Mouse (Mus musculus) intestine, postnatal 0 days (tissue): ENCODE measurements at regions not wholly inside any gene's neighbourhood (a gene's known extent, or its start where the extent isn't known, plus 50 kb on each side); places are given as distances from the start of the nearest gene placed in this dataset.

ENCODE experiments used
- ATAC-seq: fragments of 200-750 bp; cut with Nextera tagmentation; 2 replicates; pipeline ENCODE4 v1.8.0; 2017; ENCODE audit warnings: mild to moderate bottlenecking, moderate TSS enrichment, moderate library complexity
- H3K27ac ChIP-seq: fragments of 300-500 bp; sonication (generic); 2 replicates; pipeline ENCODE4 v1.5.1; 2014; ENCODE audit warnings: mild to moderate bottlenecking, low read depth, low read length, moderate library complexity
- H3K27me3 ChIP-seq: fragments of 300-500 bp; sonication (generic); replicated peaks from 2 replicates; pipeline ENCODE4 v1.6.1; 2014; ENCODE audit warnings: low read length, mixed read lengths; ENCODE audit not compliant: control insufficient read depth, insufficient read depth
- H3K36me3 ChIP-seq: fragments of 300-500 bp; sonication (generic); 2 replicates; pipeline ENCODE4 v1.6.1; 2014; ENCODE audit warnings: mild to moderate bottlenecking, moderate library complexity; ENCODE audit not compliant: control insufficient read depth, insufficient read depth
- H3K4me1 ChIP-seq: fragments of 300-500 bp; sonication (generic); replicated peaks from 2 replicates; pipeline ENCODE4 v1.6.1; 2014; ENCODE audit warnings: antibody characterized with exemption, low read length, mixed read lengths; ENCODE audit not compliant: control insufficient read depth, insufficient read depth
- H3K4me2 ChIP-seq: fragments of 300-500 bp; sonication (generic); replicated peaks from 2 replicates; pipeline ENCODE4 v1.6.1; 2014; ENCODE audit warnings: low read depth, mild to moderate bottlenecking, moderate library complexity
- H3K4me3 ChIP-seq: fragments of 300-500 bp; sonication (generic); 2 replicates; pipeline ENCODE4 v1.5.1; 2014; ENCODE audit warnings: low read depth, low read length
- H3K9ac ChIP-seq: fragments of 300-500 bp; sonication (generic); 2 replicates; pipeline ENCODE4 v1.6.1; 2014; ENCODE audit warnings: mild to moderate bottlenecking, low read depth, low read length
- H3K9me3 ChIP-seq: fragments of 300-500 bp; sonication (generic); 2 replicates; pipeline ENCODE4 v1.6.1; 2016; ENCODE audit warnings: mixed run types; ENCODE audit not compliant: control insufficient read depth
- CTCF ChIP-seq: sonication (generic); IDR thresholded peaks from 2 replicates; pipeline ENCODE4 v1.5.1; 2016; ENCODE audit warnings: low read depth, mild to moderate bottlenecking, control low read depth, antibody characterized with exemption, moderate library complexity
- WGBS: fragments of 180-500 bp; shearing (Covaris S2); extraction: QIAGEN DNeasy Blood & Tissue Kit; methylation state at CpG from one replicate; pipeline ENCODE4 v1.1.7; 2014; 5-methylcytosine and 5-hydroxymethylcytosine counted together

GRCm38 (mm10) chr9:83283249-83283648 lies 136.8 kb upstream of the Hmgn3 start:
- H3K36me3 ChIP-seq: no peaks in the 10 kb centered on the region
- H3K4me2 ChIP-seq: no peak overlapping the region
- no peaks in the 10 kb centered on the region for H3K4me1 ChIP-seq
- ATAC-seq: no peak
- no peaks in the 10 kb centered on the region for H3K27me3 ChIP-seq
- no peak overlapping the region for H3K27ac ChIP-seq
- H3K9me3 ChIP-seq: no peaks in the 10 kb centered on the region
- H3K9ac ChIP-seq: no peak overlapping the region
- whole genome bisulfite sequencing: 52% methylated on average over 8 of the region's 8 CpGs
- no peak for TF ChIP-seq CTCF
- H3K4me3 ChIP-seq: no peak overlapping the region

GRCm38 (mm10) chr9:83277791-83278190 lies 131.3 kb upstream of the Hmgn3 start:
- H3K9me3 ChIP-seq: no peaks in the 10 kb centered on the region
- ATAC-seq: no peak
- no peak for TF ChIP-seq CTCF
- WGBS: 71% methylated on average over 5 of the region's 5 CpGs
- no peak overlapping the region for H3K9ac ChIP-seq
- H3K4me2 ChIP-seq: no peak overlapping the region
- H3K4me1 ChIP-seq: no peaks in the 10 kb centered on the region
- H3K36me3 ChIP-seq: no peaks in the 10 kb centered on the region
- no peak overlapping the region for H3K4me3 ChIP-seq
- no peak overlapping the region for H3K27ac ChIP-seq
- H3K27me3 ChIP-seq: no peaks in the 10 kb centered on the region

GRCm38 (mm10) chr9:83277356-83277755 lies 130.9 kb upstream of the Hmgn3 start:
- Histone ChIP-seq H3K4me1 (no peaks in the 10 kb centered on the region), H3K4me2 (no peak overlapping the region), H3K9me3 (no peaks in the 10 kb centered on the region), H3K27me3 (no peaks in the 10 kb centered on the region), H3K9ac (no peak overlapping the region), H3K36me3 (no peaks in the 10 kb centered on the region), H3K27ac (no peak overlapping the region), H3K4me3 (no peak overlapping the region)
- no peak for ATAC-seq
- 88% methylated on average over 5 of the region's 5 CpGs for WGBS
- no peak for TF ChIP-seq CTCF

- Histone ChIP-seq H3K4me1 (no peaks in the 10 kb centered on the region), H3K27me3 (no peaks in the 10 kb centered on the region), H3K9me3 (no peaks in the 10 kb centered on the region), H3K27ac (no peak overlapping the region), H3K4me2 (no peak overlapping the region), H3K4me3 (no peak overlapping the region), H3K36me3 (no peaks in the 10 kb centered on the region), H3K9ac (no peak overlapping the region)
- no peak for ATAC-seq
- TF ChIP-seq CTCF: no peak
- 90% methylated on average over 5 of the region's 5 CpGs for WGBS
Measured at GRCm38 (mm10) chr9:83276291-83276690, 129.8 kb upstream of the Hmgn3 start.

- H3K9me3 ChIP-seq: no peaks in the 10 kb centered on the region
- ATAC-seq: no peak
- no peak overlapping the region for H3K9ac ChIP-seq
- H3K4me2 ChIP-seq: no peak overlapping the region
- TF ChIP-seq CTCF: no peak
- H3K4me3 ChIP-seq: no peak overlapping the region
- H3K4me1 ChIP-seq: no peaks in the 10 kb centered on the region
- 84% methylated on average over 9 of the region's 9 CpGs for WGBS
- no peak overlapping the region for H3K27ac ChIP-seq
- no peaks in the 10 kb centered on the region for H3K36me3 ChIP-seq
- H3K27me3 ChIP-seq: no peaks in the 10 kb centered on the region
Measured at GRCm38 (mm10) chr9:83273361-83273975, 127.0 kb upstream of the Hmgn3 start.

GRCm38 (mm10) chr9:83265736-83266135 lies 119.3 kb upstream of the Hmgn3 start:
- Histone ChIP-seq H3K4me3 (no peak overlapping the region), H3K9ac (no peak overlapping the region), H3K27ac (no peak overlapping the region), H3K9me3 (no peaks in the 10 kb centered on the region), H3K4me1 (no peaks in the 10 kb centered on the region), H3K27me3 (no peaks in the 10 kb centered on the region), H3K4me2 (no peak overlapping the region), H3K36me3 (no peaks in the 10 kb centered on the region)
- 72% methylated on average over 6 of the region's 6 CpGs for WGBS
- peak; percentile 32; the same call in 1 of the 2 replicates for TF ChIP-seq CTCF
- ATAC-seq: no peak

GRCm38 (mm10) chr9:83259511-83259910 lies 113.0 kb upstream of the Hmgn3 start:
- Histone ChIP-seq H3K9me3 (no peaks in the 10 kb centered on the region), H3K27ac (no peak overlapping the region), H3K9ac (no peak overlapping the region), H3K4me3 (no peak overlapping the region), H3K4me1 (no peaks in the 10 kb centered on the region), H3K27me3 (no peaks in the 10 kb centered on the region), H3K36me3 (no peaks in the 10 kb centered on the region), H3K4me2 (no peak overlapping the region)
- TF ChIP-seq CTCF: no peak
- ATAC-seq: no peak
- 35% methylated on average over 5 of the region's 5 CpGs for WGBS
